Mouse (Mus musculus): ENCODE data around the gene Mgea5.

Gene Mgea5

GRCm38 (mm10) chr19:45747028-45747867 lies 36.4 kb downstream of the Mgea5 start:
- peak; percentile 87 for DNase-seq (ENCODE audit: low spot score)

DNA sequence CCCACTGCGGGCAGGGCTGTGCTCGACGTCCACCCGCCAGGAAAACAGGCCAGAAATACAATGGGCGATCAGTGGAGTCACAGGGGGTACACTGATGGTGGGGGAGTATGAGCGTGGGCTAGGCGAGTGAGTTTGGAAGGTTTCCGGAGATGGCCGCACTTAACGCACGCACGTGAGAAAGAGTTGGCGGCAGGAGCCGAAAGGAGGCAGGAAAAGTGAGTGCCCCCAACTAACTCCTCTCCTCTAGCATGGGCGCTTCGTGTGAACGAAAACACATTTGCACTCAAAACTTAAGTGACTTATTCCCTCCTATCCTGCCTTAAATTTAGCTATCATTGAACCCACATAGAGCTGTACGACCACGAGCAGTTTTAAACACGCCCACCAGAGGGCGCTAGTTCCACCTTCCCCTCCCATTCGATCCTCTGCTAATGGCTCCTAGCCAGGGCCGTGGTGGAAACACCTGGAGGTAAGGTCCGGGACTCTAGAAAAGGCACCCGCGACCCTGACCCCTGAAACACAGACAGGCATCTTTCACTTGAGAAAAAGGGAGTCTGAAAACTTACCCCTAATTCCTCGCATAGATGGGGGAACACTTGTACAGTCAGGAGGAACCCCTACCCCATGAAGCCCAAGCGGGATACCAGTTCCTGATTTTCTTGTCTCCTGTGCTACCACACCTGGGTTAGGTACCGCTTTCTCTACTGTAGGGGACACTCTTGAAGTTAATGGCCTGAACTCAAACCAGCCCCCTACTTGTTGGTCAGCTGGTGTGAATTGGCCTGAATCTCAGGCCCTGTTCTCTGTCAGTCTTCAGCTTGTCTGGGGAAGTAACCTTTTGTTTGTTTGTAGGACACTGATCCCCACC lies 37.2 kb downstream of the Mgea5 start:
- DNase-seq (ENCODE audit: low spot score), result peak; percentile 72

- DNase-seq (ENCODE audit: low spot score), result no peak
These were observed 38.1 kb downstream of the Mgea5 start for GRCm38 (mm10) chr19:45745344-45746152.

GRCm38 (mm10) chr19:45743619-45744018 lies 40.0 kb downstream of the Mgea5 start:
- DNase-seq (ENCODE audit: low spot score), result no peak

DNA sequence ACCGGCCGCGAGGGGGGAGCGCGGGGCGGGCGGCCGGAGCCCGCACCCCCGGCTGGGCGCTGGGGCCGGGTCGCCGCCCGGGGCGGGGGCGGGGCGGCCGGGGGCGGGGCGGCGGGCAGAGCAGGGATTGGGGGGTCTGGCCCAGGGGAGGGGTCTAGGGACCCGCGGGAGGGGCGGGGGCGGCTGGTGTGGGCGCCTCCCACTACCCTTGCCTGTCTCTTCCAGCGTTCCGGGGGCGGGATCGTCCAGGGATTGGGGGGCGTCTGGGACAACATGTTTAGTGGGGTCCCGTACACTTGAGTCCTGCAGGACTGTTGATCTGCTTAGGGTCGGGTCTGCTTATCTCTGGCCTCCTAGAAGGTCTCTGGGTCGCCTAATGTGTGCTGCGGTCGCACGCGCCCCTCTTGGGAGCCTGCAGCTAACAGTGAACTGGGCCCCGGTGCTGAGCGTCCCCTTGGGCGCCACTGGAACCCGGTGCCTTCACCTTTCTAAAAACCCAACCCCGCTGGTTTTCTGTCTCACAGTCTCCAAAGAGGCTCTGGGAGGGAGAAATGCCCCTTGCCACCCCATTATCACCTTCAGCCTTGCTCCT lies 40.6 kb downstream of the Mgea5 start:
- DNase-seq (ENCODE audit: low spot score), result no peak

GRCm38 (mm10) chr19:45742218-45742983 lies 41.2 kb downstream of the Mgea5 start, which contains the start of gene Fgf8:
Gene Fgf8, minus strand, starts transcription at chr19:45742915.
- no peak for DNase-seq (ENCODE audit: low spot score)

- DNase-seq (ENCODE audit: low spot score), result no peak
These were observed 42.0 kb downstream of the Mgea5 start for GRCm38 (mm10) chr19:45741431-45742217.

DNA sequence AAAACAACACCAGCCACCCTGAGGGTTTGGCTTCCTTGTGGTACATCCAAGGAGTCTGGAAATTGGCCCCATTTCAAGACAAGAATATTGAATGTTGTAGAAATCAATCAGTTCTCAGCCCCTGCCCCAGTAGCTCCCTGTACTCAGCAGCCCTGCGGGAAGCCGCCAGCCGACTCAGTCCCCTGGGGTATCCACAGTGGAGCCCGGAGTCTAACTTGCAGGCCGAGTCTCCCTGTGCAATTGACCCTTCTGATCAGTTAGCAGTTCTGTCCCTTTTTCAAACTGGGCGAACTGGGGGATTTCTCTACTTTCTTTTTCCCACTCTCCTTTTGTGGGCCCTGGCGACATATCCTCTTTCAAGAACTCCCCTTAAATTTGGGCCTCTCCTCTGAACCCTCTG lies 42.8 kb downstream of the Mgea5 start:
- no peak for DNase-seq (ENCODE audit: low spot score)

- no peak for DNase-seq (ENCODE audit: low spot score)
These were observed 43.4 kb downstream of the Mgea5 start for GRCm38 (mm10) chr19:45740233-45740632.

DNA sequence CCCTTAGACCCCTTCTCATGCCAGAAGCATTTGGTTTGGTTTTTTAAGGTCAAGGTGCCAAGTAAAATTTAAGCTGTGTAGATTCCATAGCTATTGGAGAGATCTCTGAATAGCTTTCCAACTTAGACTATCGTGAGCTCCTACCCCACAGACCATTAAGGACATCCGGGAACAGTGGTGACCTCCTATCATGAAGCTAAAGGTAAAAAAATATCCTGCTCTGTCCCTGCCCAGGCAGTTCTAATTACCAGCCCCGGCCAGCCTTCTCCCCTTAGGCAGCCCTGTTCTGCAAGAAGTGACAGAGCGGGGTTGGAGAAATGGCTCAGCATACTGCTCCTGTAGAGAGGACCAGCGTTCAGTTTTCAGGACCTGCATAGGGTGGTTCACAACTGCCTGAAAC lies 45.1 kb downstream of the Mgea5 start:
- DNase-seq (ENCODE audit: low spot score), result no peak

DNA sequence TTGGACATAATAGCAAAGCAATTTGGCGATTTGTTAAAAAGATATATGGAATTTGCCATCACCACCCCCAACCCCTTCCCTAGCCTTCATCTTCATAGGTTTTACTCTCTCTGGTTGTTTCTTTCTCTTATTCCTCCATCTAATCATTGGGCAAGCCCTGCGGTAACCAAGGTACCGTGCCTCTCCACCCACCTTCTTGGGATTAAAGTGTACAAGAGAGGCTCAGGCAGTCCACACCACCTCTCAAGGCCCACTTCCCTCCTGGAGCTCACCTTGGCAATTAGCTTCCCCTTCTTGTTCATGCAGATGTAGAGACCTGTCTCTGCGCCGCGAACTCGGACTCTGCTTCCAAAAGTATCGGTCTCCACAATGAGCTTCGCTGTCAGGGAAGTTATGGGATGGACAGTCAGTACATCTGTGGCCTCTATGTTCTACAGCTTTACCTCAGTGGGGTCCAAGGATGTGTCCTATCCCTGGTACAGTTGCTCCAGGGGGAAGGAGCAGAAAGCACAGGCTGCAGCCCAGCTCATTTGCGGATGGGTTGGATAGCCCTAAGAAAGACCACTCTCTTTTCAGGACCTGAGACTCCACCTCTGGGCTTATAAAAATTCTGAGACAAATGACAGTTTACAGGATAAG lies 45.7 kb downstream of the Mgea5 start:
- DNase-seq (ENCODE audit: low spot score), result no peak

DNA sequence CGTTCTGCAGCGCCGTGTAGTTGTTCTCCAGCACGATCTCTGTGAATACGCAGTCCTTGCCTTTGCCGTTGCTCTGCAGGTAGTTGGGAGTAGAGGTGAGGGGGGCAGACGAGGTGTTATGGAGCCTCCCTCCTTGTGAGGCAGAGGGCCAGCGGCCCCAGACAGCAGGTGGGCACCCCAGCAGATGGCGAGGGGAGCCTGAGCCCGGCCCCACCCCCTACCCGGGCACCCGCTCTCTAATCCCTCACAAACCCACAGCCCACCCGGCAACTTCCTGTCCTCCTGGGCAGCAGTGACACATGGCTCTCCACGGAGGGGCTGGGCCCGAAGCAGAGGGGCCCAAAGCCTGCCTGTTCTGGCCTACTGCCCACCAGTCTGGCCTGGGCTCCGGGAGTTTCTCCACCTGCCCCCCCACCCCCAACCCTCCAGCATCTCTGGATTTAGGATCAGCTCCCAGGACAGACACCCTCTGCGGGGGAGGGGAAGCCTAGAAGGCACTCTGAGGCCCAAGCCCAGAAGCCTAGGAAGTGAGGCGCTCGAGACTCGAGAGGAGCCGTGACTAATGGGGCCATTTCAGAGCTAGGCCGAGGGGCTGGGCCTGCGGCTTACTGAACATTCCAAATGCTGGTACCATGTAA lies 46.3 kb downstream of the Mgea5 start:
- DNase-seq (ENCODE audit: low spot score), result no peak

- peak; percentile 19 for DNase-seq (ENCODE audit: low spot score)
These were observed 46.8 kb downstream of the Mgea5 start for GRCm38 (mm10) chr19:45736855-45737207.

DNA sequence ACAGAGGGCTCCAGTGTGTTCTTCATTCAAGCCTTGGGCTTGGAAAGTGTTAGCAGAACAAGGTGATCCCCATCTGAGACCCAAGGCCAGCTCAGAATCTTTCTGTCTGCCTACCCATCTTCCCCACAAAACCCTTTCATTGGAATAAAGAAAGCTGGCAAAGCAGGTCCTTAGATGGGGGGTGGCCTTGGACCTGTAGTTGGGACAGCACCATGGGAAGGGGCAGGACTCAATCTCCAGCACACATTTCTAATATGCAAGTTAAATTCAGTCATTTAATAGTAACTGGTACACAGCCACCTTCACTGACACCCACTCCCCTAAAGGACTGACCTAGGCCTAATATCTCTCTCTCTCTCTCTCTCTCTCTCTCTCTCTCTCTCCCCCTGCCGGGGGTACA lies 47.4 kb downstream of the Mgea5 start:
- no peak for DNase-seq (ENCODE audit: low spot score)

DNA sequence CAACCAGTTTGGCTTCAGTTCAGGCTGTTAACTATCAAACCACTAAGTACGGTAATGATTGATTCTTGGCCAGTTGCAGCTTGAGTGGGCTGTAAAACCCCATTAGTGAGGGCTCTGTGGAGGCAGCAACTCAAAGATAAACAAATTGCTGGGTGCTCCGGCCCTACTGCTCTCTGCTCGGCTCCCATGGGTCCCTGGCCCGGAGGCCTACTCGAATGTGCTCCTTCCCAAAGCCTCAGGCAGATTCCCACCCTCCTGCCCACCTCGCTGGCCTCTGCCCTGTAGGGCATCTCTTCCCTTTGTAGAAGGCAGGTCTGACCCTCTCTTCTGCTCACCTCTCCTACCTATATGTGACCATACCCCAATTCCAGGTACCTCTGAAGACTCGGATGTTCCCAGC lies 48.9 kb downstream of the Mgea5 start:
- DNase-seq (ENCODE audit: low spot score), result no peak

DNA sequence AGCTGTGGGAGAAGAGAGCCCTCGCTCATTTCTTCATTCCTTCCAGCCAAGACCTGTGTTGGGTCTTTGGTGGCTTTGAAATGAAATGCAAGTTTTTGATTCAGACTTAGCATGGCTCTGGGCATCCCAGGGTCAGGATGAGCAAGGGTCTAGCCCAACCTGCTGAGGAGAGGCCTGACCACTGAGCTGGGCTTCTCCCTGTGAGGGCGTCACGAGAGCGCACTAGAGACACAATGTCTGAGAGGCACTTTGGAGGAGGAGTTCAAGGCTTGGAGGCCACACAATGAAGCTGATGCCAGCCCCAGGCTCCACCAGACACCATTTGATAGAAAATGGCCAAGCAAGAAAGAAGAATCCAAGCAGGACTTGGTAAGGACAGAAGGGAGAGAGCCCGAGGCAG lies 49.4 kb downstream of the Mgea5 start:
- no peak for DNase-seq (ENCODE audit: low spot score)

- DNase-seq (ENCODE audit: low spot score), result no peak
These were observed 50.1 kb downstream of the Mgea5 start for GRCm38 (mm10) chr19:45733564-45733963.

- no peak for DNase-seq (ENCODE audit: low spot score)
These were observed 52.0 kb downstream of the Mgea5 start for GRCm38 (mm10) chr19:45731658-45732057.

DNA sequence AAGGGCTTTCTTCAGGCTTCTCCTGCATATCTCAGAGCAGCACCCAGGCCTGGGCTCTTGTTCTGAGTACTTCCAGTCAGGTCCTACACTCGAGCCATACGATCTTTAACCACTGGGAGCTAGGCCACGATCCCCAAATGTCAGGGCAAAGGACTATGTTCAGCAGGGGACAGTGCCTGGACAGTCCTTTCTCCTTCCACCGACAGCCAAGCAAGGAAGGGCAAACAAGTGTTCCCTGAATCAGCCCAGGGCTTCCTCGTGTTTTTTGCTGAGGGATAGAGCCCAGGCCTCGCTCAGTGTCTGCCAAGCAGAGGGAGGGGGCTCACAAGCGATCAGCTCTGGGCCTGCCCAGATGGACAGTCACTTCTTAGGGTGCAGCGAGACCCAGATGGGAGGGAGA lies 53.6 kb downstream of the Mgea5 start:
- DNase-seq (ENCODE audit: low spot score), result no peak
